Comparison of ENCODE assay signal across 8 mouse cellular contexts in the genomic region with DNA sequence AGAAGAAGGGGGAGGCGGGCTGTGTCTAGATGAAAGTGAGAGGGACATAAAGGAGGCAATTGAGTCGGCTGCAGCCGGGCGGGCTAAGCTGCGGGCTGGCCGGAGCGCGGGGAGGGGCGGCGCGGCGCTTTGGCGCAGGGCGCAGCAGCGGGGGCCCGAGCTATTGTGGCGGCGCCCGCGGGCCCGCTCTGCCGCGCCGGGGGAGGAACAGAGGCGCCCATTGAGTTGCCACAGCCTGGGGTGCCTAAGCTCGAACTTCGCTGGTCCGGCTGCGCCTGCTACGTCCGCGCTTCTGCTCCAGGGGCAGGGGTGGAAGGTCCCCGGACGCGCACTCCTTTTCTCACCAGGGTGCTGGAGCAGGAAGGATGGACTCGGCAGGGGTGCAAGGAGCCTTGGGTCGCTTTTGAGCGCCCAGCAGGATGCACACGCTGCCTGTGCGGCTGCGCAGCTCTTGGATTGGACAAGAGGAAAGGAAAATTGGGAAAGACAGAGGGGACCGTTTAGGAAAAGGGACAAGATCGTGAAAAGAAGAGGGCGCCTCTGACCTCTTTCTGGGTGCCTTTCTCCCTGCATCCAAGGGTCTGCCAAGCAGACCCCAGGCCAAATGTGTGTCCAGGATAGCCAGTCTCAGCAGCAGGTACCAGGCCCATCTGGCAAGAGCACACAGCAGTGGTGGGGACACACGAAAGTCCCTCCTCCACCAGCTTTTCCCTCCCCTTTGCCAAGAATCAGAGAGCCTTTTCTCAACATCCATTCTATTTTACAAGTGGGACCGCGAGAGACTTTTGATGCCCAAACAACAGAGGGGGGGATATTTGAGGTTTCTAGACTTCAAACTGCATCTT. TPM values are rescaled to one million over a fixed set of nuclear protein-coding genes. Genes with fewer than 3 reads are reported as not detected.
DNase-seq lines count a peak whose midpoint lies in the region; ATAC-seq and TF ChIP-seq lines count a peak whose summit lies in the region.

No protein-coding gene starts in this region.

- TF ChIP-seq CTCF in E14TG2a.4 (conservative IDR thresholded peaks at IDR 0.05; ENCODE audit: low read length) = no peak

- H3K4me2 ChIP-seq in forebrain, embryonic 12.5 days = peak overlapping the region; percentile 68

- peak; percentile 89 for ATAC-seq in forebrain, embryonic 12.5 days (ENCODE audit: low FRiP score)
- no peak; the same call in 1 of the 2 replicates for ATAC-seq in granulocyte monocyte progenitor cell, adult 5-6 weeks (replicated peaks; ENCODE audit: poor library complexity, severe bottlenecking)

- peaks cover 23% of the 10 kb centered on the region; the same call in 1 of the 2 replicates for H3K4me1 ChIP-seq in E14TG2a.4 (replicated peaks; ENCODE audit: low read depth, low read length)
- peaks cover 38% of the 10 kb centered on the region for H3K4me1 ChIP-seq in forebrain, embryonic 12.5 days
- peaks cover 79% of the 10 kb centered on the region for H3K4me1 ChIP-seq in midbrain, embryonic 10.5 days

- H3K36me3 ChIP-seq in E14TG2a.4 (ENCODE audit: insufficient read depth, low read length) = no peaks in the 10 kb centered on the region
- H3K36me3 ChIP-seq in forebrain, embryonic 12.5 days (replicated peaks) = no peaks in the 10 kb centered on the region
- peaks cover 40% of the 10 kb centered on the region for H3K36me3 ChIP-seq in midbrain, embryonic 10.5 days

- 0% methylated on average over 46 of the region's 47 CpGs for WGBS in forebrain, embryonic 12.5 days
- 2% methylated on average over 47 of the region's 47 CpGs for WGBS in midbrain, embryonic 10.5 days

- 0 out of 2 replicates have a peak overlapping the region, but pooled peaks have one; percentile 17 for H3K9ac ChIP-seq in forebrain, embryonic 12.5 days

- peak; percentile 80 for DNase-seq in heart, adult 11 months
- DNase-seq in heart, adult 18-20 months = no peak
- peak; percentile 79 for DNase-seq in midbrain, embryonic 10.5 days (ENCODE audit: low spot score)
- no peak for DNase-seq in kidney, postnatal 36 days
- DNase-seq in adipocyte (ENCODE audit: low spot score) = no peak

- peak overlapping the region; percentile 75 for H3K4me3 ChIP-seq in E14TG2a.4 (replicated peaks; ENCODE audit: low read length)
- H3K4me3 ChIP-seq in forebrain, embryonic 12.5 days (replicated peaks) = peak overlapping the region; percentile 38
- peak overlapping the region; percentile 75 for H3K4me3 ChIP-seq in midbrain, embryonic 10.5 days

- no peaks in the 10 kb centered on the region for H3K9me3 ChIP-seq in E14TG2a.4 (ENCODE audit: low read length)
- no peaks in the 10 kb centered on the region for H3K9me3 ChIP-seq in forebrain, embryonic 12.5 days
- H3K9me3 ChIP-seq in midbrain, embryonic 10.5 days (replicated peaks) = no peaks in the 10 kb centered on the region

- peaks cover 91% of the 10 kb centered on the region for H3K27me3 ChIP-seq in E14TG2a.4 (ENCODE audit: insufficient read depth, low read length)
- H3K27me3 ChIP-seq in forebrain, embryonic 12.5 days = peaks cover 93% of the 10 kb centered on the region
- H3K27me3 ChIP-seq in midbrain, embryonic 10.5 days (ENCODE audit: low read depth, poor library complexity, severe bottlenecking) = peaks cover 100% of the 10 kb centered on the region

- 0 out of 2 replicates have a peak overlapping the region, but pooled peaks have one; percentile 46 for H3K27ac ChIP-seq in forebrain, embryonic 12.5 days
- peak overlapping the region; percentile 95 for H3K27ac ChIP-seq in midbrain, embryonic 10.5 days (replicated peaks)

RNA-seq across cellular contexts. Expression of gene Pax3, which starts 7.2 kb away (rescaled TPM):
- not detected for total RNA-seq in heart, adult 18-20 months (2021)
- 3.3 and 3.6 TPM in 2 replicates for polyA plus RNA-seq in forebrain, embryonic 12.5 days (2016; fragmentation: Nextera tagmentation; extraction: Ambion mirVana)
- polyA plus RNA-seq in midbrain, embryonic 10.5 days (2016; fragmentation: Nextera tagmentation; extraction: Ambion mirVana) = 33.6 and 34.3 TPM in 2 replicates
- not detected in 2 replicates for total RNA-seq in granulocyte monocyte progenitor cell, adult 5-6 weeks (2014; fragmentation: Nextera tagmentation)
- not detected in 2 replicates for total RNA-seq in granulocyte monocyte progenitor cell, adult 5-6 weeks (2017)

Comparison
In these comparisons a context has a peak if more than half of its experiments do, and no peak if none do; other contexts are left out.
1. DNase-seq: peak in heart, adult 11 months (single experiment) and midbrain, embryonic 10.5 days (single experiment); none in heart, adult 18-20 months (0 of 2), kidney, postnatal 36 days (0 of 2) and adipocyte (single experiment).
2. Peak in every context shown above with its lines, with median percentiles within 50 percentile points of each other: H3K4me3 ChIP-seq.